10 mouse cellular contexts compared by ENCODE assay signal in genomic region chr8:111828595-111828994, GRCm38 (mm10). TPM values are rescaled to one million over a fixed set of nuclear protein-coding genes. Genes with fewer than 3 reads are reported as not detected.
DNase-seq lines count a peak whose midpoint lies in the region; ATAC-seq and TF ChIP-seq lines count a peak whose summit lies in the region.
"Had no signal": no experiment of that assay in that cellular context is flagged by ENCODE, and none has a peak within 500 bp of the region (broad histone marks: within the 10 kb centered on the region; RNA-seq: fewer than 3 reads in every experiment).

No protein-coding gene starts in this region.

- no peak for TF ChIP-seq CTCF in liver, postnatal 0 days (IDR thresholded peaks at IDR 0.05; ENCODE audit: low read depth)

- no peak overlapping the region for H3K4me3 ChIP-seq in heart, embryonic 16.5 days (ENCODE audit: low read length)
- H3K4me3 ChIP-seq in liver, postnatal 0 days (ENCODE audit: low read depth, low read length): no peak overlapping the region
- H3K4me3 ChIP-seq in liver, embryonic 11.5 days (ENCODE audit: low read depth, low read length): no peak overlapping the region
- H3K4me3 ChIP-seq in intestine, embryonic 16.5 days (ENCODE audit: low read length): no peak overlapping the region
- H3K4me3 ChIP-seq in stomach, embryonic 16.5 days (replicated peaks; ENCODE audit: low read length): no peak overlapping the region
- H3K4me3 ChIP-seq: forebrain, embryonic 10.5 days; myocyte had no signal

- TF ChIP-seq EP300 in liver, postnatal 0 days (IDR thresholded peaks at IDR 0.05; ENCODE audit: low read depth): no peak

- H3K36me3 ChIP-seq in heart, embryonic 16.5 days (ENCODE audit: control insufficient read depth, insufficient read depth): peaks cover 20% of the 10 kb centered on the region; the same call in 1 of the 2 replicates
- H3K36me3 ChIP-seq in liver, postnatal 0 days (replicated peaks; ENCODE audit: insufficient read depth, low read length): peaks cover 14% of the 10 kb centered on the region
- peaks cover 12% of the 10 kb centered on the region for H3K36me3 ChIP-seq in liver, embryonic 11.5 days (ENCODE audit: control insufficient read depth, insufficient read depth, low read length)
- H3K36me3 ChIP-seq in intestine, embryonic 16.5 days (ENCODE audit: control insufficient read depth, insufficient read depth, low read length): 0 out of 2 replicates have a peak, but pooled peaks cover 4% of the 10 kb centered on the region
- peaks cover 17% of the 10 kb centered on the region for H3K36me3 ChIP-seq in stomach, embryonic 16.5 days (ENCODE audit: control insufficient read depth, insufficient read depth, low read length)

- peaks cover 8% of the 10 kb centered on the region; the same call in 1 of the 2 replicates for H3K4me1 ChIP-seq in heart, embryonic 16.5 days (ENCODE audit: control insufficient read depth, insufficient read depth, low read length)
- 0 out of 2 replicates have a peak, but pooled peaks cover 2% of the 10 kb centered on the region for H3K4me1 ChIP-seq in liver, postnatal 0 days (ENCODE audit: insufficient read depth)
- no peaks in the 10 kb centered on the region for H3K4me1 ChIP-seq in liver, embryonic 11.5 days (replicated peaks; ENCODE audit: control insufficient read depth, insufficient read depth, low read length)
- peaks cover 6% of the 10 kb centered on the region for H3K4me1 ChIP-seq in intestine, embryonic 16.5 days (ENCODE audit: control insufficient read depth, insufficient read depth, low read length)
- H3K4me1 ChIP-seq in stomach, embryonic 16.5 days (ENCODE audit: control insufficient read depth, insufficient read depth, low read length): peaks cover 4% of the 10 kb centered on the region; the same call in 1 of the 2 replicates
- H3K4me1 ChIP-seq: forebrain, embryonic 10.5 days had no signal

- no peaks in the 10 kb centered on the region for H3K27me3 ChIP-seq in heart, embryonic 16.5 days (ENCODE audit: control insufficient read depth, insufficient read depth, low read length)
- no peaks in the 10 kb centered on the region for H3K27me3 ChIP-seq in liver, postnatal 0 days (ENCODE audit: insufficient read depth, low read length)
- no peaks in the 10 kb centered on the region for H3K27me3 ChIP-seq in liver, embryonic 11.5 days (replicated peaks; ENCODE audit: control insufficient read depth, insufficient read depth, low read length)
- H3K27me3 ChIP-seq in intestine, embryonic 16.5 days (replicated peaks; ENCODE audit: control insufficient read depth, insufficient read depth, low read length): no peaks in the 10 kb centered on the region
- no peaks in the 10 kb centered on the region for H3K27me3 ChIP-seq in stomach, embryonic 16.5 days (ENCODE audit: control insufficient read depth, insufficient read depth, low read length)

- ATAC-seq in heart, embryonic 16.5 days (replicated peaks; ENCODE audit: extremely low read depth, insufficient read depth, low FRiP score): peak; percentile 67; the same call in 1 of the 2 replicates
- no peak for ATAC-seq in liver, postnatal 0 days
- no peak for ATAC-seq in liver, embryonic 11.5 days (replicated peaks; ENCODE audit: low FRiP score)
- peak; percentile 62 for ATAC-seq in intestine, embryonic 16.5 days
- ATAC-seq in stomach, embryonic 16.5 days (ENCODE audit: insufficient read depth, low FRiP score): peak; percentile 44; the same call in 1 of the 2 replicates

- H3K9me3 ChIP-seq in heart, embryonic 16.5 days (replicated peaks; ENCODE audit: control insufficient read depth, low read length): no peaks in the 10 kb centered on the region; the same call in 1 of the 2 replicates
- H3K9me3 ChIP-seq in liver, postnatal 0 days (ENCODE audit: low read length): no peaks in the 10 kb centered on the region
- no peaks in the 10 kb centered on the region for H3K9me3 ChIP-seq in liver, embryonic 11.5 days (ENCODE audit: control insufficient read depth, low read length)
- H3K9me3 ChIP-seq in intestine, embryonic 16.5 days (ENCODE audit: control insufficient read depth, low read length): no peaks in the 10 kb centered on the region
- no peaks in the 10 kb centered on the region for H3K9me3 ChIP-seq in stomach, embryonic 16.5 days (replicated peaks; ENCODE audit: control insufficient read depth, low read length)
- H3K9me3 ChIP-seq: forebrain, embryonic 10.5 days had no signal

- DNase-seq in heart, adult 11 months: no peak
- DNase-seq in liver, postnatal 0 days: no peak
- DNase-seq in liver, embryonic 11.5 days (ENCODE audit: low spot score): no peak
- DNase-seq in thymus, postnatal 25 days: no peak
- DNase-seq: gastrocnemius, postnatal 14 days had no signal

- H3K9ac ChIP-seq in heart, embryonic 16.5 days (ENCODE audit: low read length): no peak overlapping the region
- no peak overlapping the region for H3K9ac ChIP-seq in liver, postnatal 0 days (replicated peaks)
- H3K9ac ChIP-seq in liver, embryonic 11.5 days (ENCODE audit: low read depth, low read length): no peak overlapping the region
- H3K9ac ChIP-seq in intestine, embryonic 16.5 days (ENCODE audit: low read depth, low read length): no peak overlapping the region
- no peak overlapping the region for H3K9ac ChIP-seq in stomach, embryonic 16.5 days (ENCODE audit: low read length)

- WGBS in heart, embryonic 16.5 days: 58% methylated on average over 6 of the region's 6 CpGs
- WGBS in liver, postnatal 0 days (ENCODE audit: insufficient replicate concordance): 74% methylated on average over 6 of the region's 6 CpGs
- 85% methylated on average over 6 of the region's 6 CpGs for WGBS in liver, embryonic 11.5 days
- WGBS in intestine, embryonic 16.5 days: 61% methylated on average over 6 of the region's 6 CpGs
- WGBS in stomach, embryonic 16.5 days: 64% methylated on average over 6 of the region's 6 CpGs

- peak overlapping the region; percentile 75 for H3K27ac ChIP-seq in heart, embryonic 16.5 days (ENCODE audit: low read length)
- H3K27ac ChIP-seq in liver, postnatal 0 days (ENCODE audit: low read depth): 0 out of 2 replicates have a peak overlapping the region, but pooled peaks have one; percentile 19
- no peak overlapping the region for H3K27ac ChIP-seq in liver, embryonic 11.5 days (ENCODE audit: low read depth, low read length)
- H3K27ac ChIP-seq in intestine, embryonic 16.5 days (ENCODE audit: low read length): peak overlapping the region; percentile 30
- H3K27ac ChIP-seq in stomach, embryonic 16.5 days (ENCODE audit: low read length): peak overlapping the region; percentile 76
- H3K27ac ChIP-seq: forebrain, embryonic 10.5 days had no signal

- H3K4me2 ChIP-seq in heart, embryonic 16.5 days (ENCODE audit: low read depth, low read length): no peak overlapping the region
- no peak overlapping the region for H3K4me2 ChIP-seq in liver, postnatal 0 days (ENCODE audit: low read depth, low read length)
- no peak overlapping the region for H3K4me2 ChIP-seq in liver, embryonic 11.5 days
- H3K4me2 ChIP-seq in intestine, embryonic 16.5 days (ENCODE audit: low read depth, low read length): no peak overlapping the region
- no peak overlapping the region for H3K4me2 ChIP-seq in stomach, embryonic 16.5 days (ENCODE audit: low read depth, low read length)

RNA-seq across cellular contexts. Expression of gene Cfdp1, which starts 25.5 kb away (rescaled TPM):
- 114 and 123 TPM in 2 replicates for polyA plus RNA-seq in heart, embryonic 16.5 days (2015; fragmentation: Nextera tagmentation; extraction: Ambion mirVana)
- 48.9 and 51.3 TPM in 2 replicates for polyA plus RNA-seq in liver, postnatal 0 days (2015; fragmentation: Nextera tagmentation; extraction: Ambion mirVana)
- 218 and 234 TPM in 2 replicates for polyA plus RNA-seq in liver, embryonic 11.5 days (2014; fragmentation: Nextera tagmentation; extraction: Ambion mirVana)
- polyA plus RNA-seq in intestine, embryonic 16.5 days (2015; fragmentation: Nextera tagmentation; extraction: Ambion mirVana): 156 and 179 TPM in 2 replicates
- 179 and 197 TPM in 2 replicates for polyA plus RNA-seq in stomach, embryonic 16.5 days (2015; fragmentation: Nextera tagmentation; extraction: Ambion mirVana)

RNA-seq across cellular contexts. Expression of gene Tmem170, which starts 48.0 kb away (rescaled TPM):
- polyA plus RNA-seq in heart, embryonic 16.5 days (2015; fragmentation: Nextera tagmentation; extraction: Ambion mirVana): 3.4 and 3.8 TPM in 2 replicates
- polyA plus RNA-seq in liver, postnatal 0 days (2015; fragmentation: Nextera tagmentation; extraction: Ambion mirVana): 4.9 TPM in 2 replicates
- 8.0 and 8.4 TPM in 2 replicates for polyA plus RNA-seq in liver, embryonic 11.5 days (2014; fragmentation: Nextera tagmentation; extraction: Ambion mirVana)
- 14.9 and 15.7 TPM in 2 replicates for polyA plus RNA-seq in intestine, embryonic 16.5 days (2015; fragmentation: Nextera tagmentation; extraction: Ambion mirVana)
- 9.5 and 10.6 TPM in 2 replicates for polyA plus RNA-seq in stomach, embryonic 16.5 days (2015; fragmentation: Nextera tagmentation; extraction: Ambion mirVana)

Comparison
In these comparisons a context has a peak if more than half of its experiments do, and no peak if none do; other contexts are left out.
1. ATAC-seq: peak in heart, embryonic 16.5 days (single experiment), intestine, embryonic 16.5 days (single experiment) and stomach, embryonic 16.5 days (single experiment); none in liver, postnatal 0 days (single experiment) and liver, embryonic 11.5 days (single experiment).